Mouse (Mus musculus) forebrain, postnatal 0 days (tissue): ENCODE data around the gene Cox6b2. TPM values are rescaled to one million over a fixed set of nuclear protein-coding genes. Genes with fewer than 3 reads are reported as not detected.

ENCODE experiments used
- ATAC-seq: fragments of 200-750 bp; cut with Nextera tagmentation; 2 replicates; pipeline ENCODE4 v1.8.0; 2017; ENCODE audit warnings: mild to moderate bottlenecking, moderate library complexity
- DNase-seq: peaks from one replicate; pipeline ENCODE4 v3.0.0-alpha.2; 2015
- H3K27ac ChIP-seq: fragments of 300-500 bp; sonication (generic); 2 replicates; pipeline ENCODE4 v1.5.1; 2014; ENCODE audit warnings: low read depth, mild to moderate bottlenecking, antibody characterized with exemption, low read length, moderate library complexity, mixed read lengths
- H3K27me3 ChIP-seq: fragments of 300-500 bp; sonication (generic); 2 replicates; pipeline ENCODE4 v1.6.1; 2014; ENCODE audit warnings: mild to moderate bottlenecking, low read length, mixed read lengths; ENCODE audit not compliant: insufficient read depth
- H3K36me3 ChIP-seq: fragments of 300-500 bp; sonication (generic); 2 replicates; pipeline ENCODE4 v1.6.1; 2014; ENCODE audit warnings: mild to moderate bottlenecking, moderate library complexity; ENCODE audit not compliant: insufficient read depth
- H3K4me1 ChIP-seq: fragments of 300-500 bp; sonication (generic); 2 replicates; pipeline ENCODE4 v1.6.1; 2014; ENCODE audit warnings: antibody characterized with exemption; ENCODE audit not compliant: insufficient read depth
- H3K4me2 ChIP-seq: fragments of 300-500 bp; sonication (generic); 2 replicates; pipeline ENCODE4 v1.6.1; 2014; ENCODE audit warnings: low read depth, mild to moderate bottlenecking, moderate library complexity
- H3K4me3 ChIP-seq: fragments of 300-500 bp; sonication (generic); 2 replicates; pipeline ENCODE4 v1.5.1; 2014; ENCODE audit warnings: low read depth, low read length, mixed read lengths
- H3K9ac ChIP-seq: fragments of 300-500 bp; sonication (generic); 2 replicates; pipeline ENCODE4 v1.6.1; 2014; ENCODE audit warnings: mild to moderate bottlenecking
- H3K9me3 ChIP-seq: fragments of 300-500 bp; sonication (generic); 2 replicates; pipeline ENCODE4 v1.6.1; 2016; ENCODE audit warnings: low read length
- CTCF ChIP-seq: sonication (generic); IDR thresholded peaks from 2 replicates; pipeline ENCODE4 v1.5.1; 2016; ENCODE audit warnings: antibody characterized with exemption, control low read depth, low read depth
- WGBS: fragments of 180-500 bp; shearing (Covaris S2); extraction: QIAGEN DNeasy Blood & Tissue Kit; methylation state at CpG from one replicate; pipeline ENCODE4 v1.1.7; 2014; 5-methylcytosine and 5-hydroxymethylcytosine counted together
- polyA plus RNA-seq: library from polyadenylated mRNA; unstranded; fragments of >200 nt; fragmentation: Nextera tagmentation; extraction: Ambion mirVana; gene quantifications from 2 replicates; pipeline ENCODE4 v1.2.1, GENCODE M21; 2015
- total RNA-seq: library from RNA; depleted of rRNA; stranded (reverse); fragments of >200 nt; gene quantifications from 2 replicates; pipeline ENCODE4 v1.2.3, GENCODE M21; 2014

Gene Cox6b2
- total and polyA plus RNA-seq, 2 experiments from 2014 or later, result 3.8 to 23.3 TPM

DNA sequence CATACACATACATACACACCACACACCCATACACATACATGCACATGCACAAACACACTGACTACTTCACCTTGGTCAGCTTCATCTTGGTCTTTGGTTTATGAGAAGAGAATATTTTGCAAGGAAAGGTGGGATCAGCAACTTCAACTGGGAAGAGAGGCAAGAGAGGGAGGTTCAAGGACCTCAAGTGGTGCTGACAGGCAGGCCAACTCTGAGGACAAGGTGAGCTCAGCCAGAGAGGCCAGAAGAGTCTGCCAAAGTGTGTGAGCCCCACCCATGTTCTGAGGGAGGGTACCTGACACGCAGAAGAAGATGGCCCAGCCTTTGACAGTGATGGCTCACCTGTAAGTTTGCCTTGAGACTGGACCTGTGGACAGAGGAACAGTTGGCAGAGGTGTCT is 6.8 kb upstream of the Cox6b2 start:
- H3K36me3 ChIP-seq, result no peaks in the 10 kb centered on the region
- DNase-seq, result no peak
- WGBS, result 42% methylated on average over 1 of the region's 1 CpGs
- no peak overlapping the region for H3K4me2 ChIP-seq
- H3K9me3 ChIP-seq, result no peaks in the 10 kb centered on the region
- no peak overlapping the region for H3K4me3 ChIP-seq
- no peak for TF ChIP-seq CTCF
- no peaks in the 10 kb centered on the region for H3K4me1 ChIP-seq
- H3K27ac ChIP-seq, result no peak overlapping the region
- H3K27me3 ChIP-seq, result no peaks in the 10 kb centered on the region
- ATAC-seq, result no peak
- H3K9ac ChIP-seq, result no peak overlapping the region

DNA sequence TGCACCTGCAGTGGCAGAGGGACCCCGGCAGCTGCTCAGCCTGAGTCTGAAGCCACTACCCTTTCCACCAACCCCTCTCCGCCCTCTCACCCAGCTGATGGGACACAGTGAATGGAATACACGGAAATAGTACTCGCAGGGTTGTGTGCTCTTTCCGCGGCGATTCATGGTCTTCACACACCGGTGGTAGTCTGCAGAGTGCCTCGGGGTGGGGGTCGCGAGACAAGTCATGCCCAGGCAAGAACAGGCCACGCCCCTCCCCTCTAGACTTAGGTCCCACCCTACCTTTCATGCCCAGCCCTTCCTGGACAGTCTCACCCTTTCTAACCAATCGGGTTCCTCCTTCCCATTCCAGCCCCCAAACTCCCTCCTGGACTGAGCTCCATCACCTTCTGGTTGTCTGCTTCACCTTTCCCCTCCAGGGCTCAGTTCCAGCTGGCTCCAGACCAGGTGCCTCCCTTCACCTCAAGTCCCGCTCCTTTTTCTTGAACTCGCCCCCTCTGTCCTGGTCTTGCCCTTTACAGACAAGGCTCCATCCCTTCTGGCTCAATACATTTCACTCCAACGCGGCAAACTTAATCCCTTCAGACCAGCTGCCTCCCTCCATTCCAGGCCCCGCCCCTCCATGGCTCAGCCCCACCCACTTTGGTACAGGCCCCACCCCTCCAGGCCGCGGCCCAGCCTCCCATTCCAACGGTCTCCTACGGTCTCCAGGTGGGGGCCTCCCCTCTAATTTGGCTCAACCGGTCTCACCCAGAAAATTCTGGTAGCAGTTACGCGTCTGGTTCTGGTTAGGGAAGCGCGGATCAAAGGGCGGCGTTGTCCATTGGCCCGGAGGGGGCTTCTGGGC is 698 bp downstream of the Cox6b2 start:
- no peak overlapping the region for H3K27ac ChIP-seq
- peak; percentile 42 for ATAC-seq
- H3K4me1 ChIP-seq, result no peaks in the 10 kb centered on the region
- no peak for DNase-seq
- H3K4me3 ChIP-seq, result peak overlapping the region; percentile 20
- no peaks in the 10 kb centered on the region for H3K36me3 ChIP-seq
- TF ChIP-seq CTCF, result no peak
- peak overlapping the region; percentile 14; the same call in 1 of the 2 replicates for H3K9ac ChIP-seq
- peak overlapping the region; percentile 48 for H3K4me2 ChIP-seq
- 2% methylated on average over 30 of the region's 30 CpGs for WGBS
- H3K9me3 ChIP-seq, result no peaks in the 10 kb centered on the region
- no peaks in the 10 kb centered on the region for H3K27me3 ChIP-seq

GRCm38 (mm10) chr7:4749169-4749568 is 3.7 kb downstream of the Cox6b2 start:
- 90% methylated on average over 2 of the region's 2 CpGs for WGBS
- ATAC-seq, result no peak

DNA sequence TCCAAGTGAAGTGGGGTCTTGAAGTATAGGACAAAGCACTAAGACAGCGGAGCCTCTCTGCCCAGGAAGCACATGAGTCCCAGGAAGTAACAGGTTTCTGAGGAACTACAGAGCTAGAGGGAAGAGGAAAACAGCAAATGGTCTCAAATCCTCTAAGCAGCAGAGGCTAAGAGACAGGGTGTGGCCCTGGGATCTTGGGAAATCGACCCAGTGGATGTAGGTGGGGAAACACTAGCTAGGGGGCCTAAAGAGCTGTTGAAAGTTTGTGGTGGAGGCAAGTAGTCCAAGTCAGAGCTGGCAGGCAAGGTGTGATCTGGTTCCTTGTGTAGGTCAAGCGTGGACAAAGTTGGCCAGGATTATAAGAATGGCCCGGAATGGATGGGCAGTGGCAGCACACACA is 4.6 kb downstream of the Cox6b2 start:
- no peaks in the 10 kb centered on the region for H3K27me3 ChIP-seq
- no peak for ATAC-seq
- no peak for DNase-seq
- no peak for TF ChIP-seq CTCF
- H3K27ac ChIP-seq, result no peak overlapping the region
- H3K9me3 ChIP-seq, result no peaks in the 10 kb centered on the region
- 83% methylated on average over 4 of the region's 4 CpGs for WGBS
- no peaks in the 10 kb centered on the region for H3K4me1 ChIP-seq
- H3K36me3 ChIP-seq, result peaks cover 18% of the 10 kb centered on the region
- no peak overlapping the region for H3K9ac ChIP-seq
- H3K4me2 ChIP-seq, result no peak overlapping the region
- no peak overlapping the region for H3K4me3 ChIP-seq

More at GRCm38 (mm10) chr7:4749169-4749568, 3.7 kb downstream of the Cox6b2 start:
- Histone ChIP-seq H3K4me3 (no peak overlapping the region), H3K4me1 (no peaks in the 10 kb centered on the region), H3K36me3 (peaks cover 18% of the 10 kb centered on the region), H3K4me2 (no peak overlapping the region), H3K9ac (no peak overlapping the region), H3K9me3 (no peaks in the 10 kb centered on the region), H3K27me3 (no peaks in the 10 kb centered on the region), H3K27ac (no peak overlapping the region)
- no peak for TF ChIP-seq CTCF
- no peak for DNase-seq

- Histone ChIP-seq H3K4me3 (no peak overlapping the region), H3K27ac (no peak overlapping the region), H3K4me2 (no peak overlapping the region), H3K27me3 (no peaks in the 10 kb centered on the region), H3K36me3 (peaks cover 18% of the 10 kb centered on the region), H3K4me1 (no peaks in the 10 kb centered on the region), H3K9ac (no peak overlapping the region), H3K9me3 (no peaks in the 10 kb centered on the region)
- no peak for DNase-seq
- ATAC-seq, result no peak
- TF ChIP-seq CTCF, result no peak
- 80% methylated on average over 9 of the region's 9 CpGs for WGBS
These were observed 5.6 kb downstream of the Cox6b2 start for GRCm38 (mm10) chr7:4747156-4747899.

DNA sequence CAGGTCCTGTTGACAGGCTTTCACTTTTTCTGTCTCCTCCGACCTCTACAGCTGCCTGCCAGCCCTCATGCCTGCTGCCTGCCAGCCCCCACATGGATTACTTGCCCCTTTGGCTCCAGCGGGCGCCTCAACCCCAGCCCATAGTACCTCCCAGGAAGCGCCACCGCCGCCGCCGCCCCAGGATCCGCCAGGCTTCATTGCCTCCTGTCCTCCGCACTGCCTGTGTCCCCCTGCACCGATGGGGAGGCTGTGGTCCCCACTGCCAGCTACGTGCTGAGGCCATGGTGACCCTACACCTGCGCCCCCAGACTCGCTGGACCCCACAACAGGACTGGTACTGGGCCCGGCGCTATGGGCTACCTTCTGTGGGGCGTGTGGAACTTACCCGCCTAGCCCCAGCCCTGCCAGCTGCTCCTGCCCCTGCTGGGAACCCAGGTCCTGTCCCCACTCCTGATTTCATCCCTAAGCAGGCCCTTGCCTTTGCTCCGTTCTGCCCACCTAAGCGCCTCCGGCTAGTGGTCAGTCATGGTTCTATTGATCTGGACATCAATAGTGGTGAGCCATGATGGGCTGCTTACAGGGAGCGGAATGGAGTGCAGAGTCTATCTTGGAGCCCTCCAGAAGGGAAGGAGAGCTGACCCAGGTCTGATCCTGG is 6.4 kb downstream of the Cox6b2 start:
- no peaks in the 10 kb centered on the region for H3K27me3 ChIP-seq
- no peak overlapping the region for H3K4me2 ChIP-seq
- no peak overlapping the region for H3K4me3 ChIP-seq
- ATAC-seq (no peak), DNase-seq (no peak)
- no peak for TF ChIP-seq CTCF
- H3K4me1 ChIP-seq, result peaks cover 7% of the 10 kb centered on the region; the same call in 1 of the 2 replicates
- 86% methylated on average over 22 of the region's 22 CpGs for WGBS
- no peak overlapping the region for H3K27ac ChIP-seq
- H3K9ac ChIP-seq, result no peak overlapping the region
- H3K9me3 ChIP-seq, result no peaks in the 10 kb centered on the region
- H3K36me3 ChIP-seq, result peaks cover 18% of the 10 kb centered on the region
